Mouse (Mus musculus): ENCODE data around the gene Calcoco1.
A peak's percentile ranks its signal among the peaks of the same experiment; 100 is the strongest.
"Not testable (repeated sequence)": the region's sequence is repeated elsewhere in the genome, so short reads cannot be mapped to it uniquely, and the experiment has no call there.

Gene Calcoco1

GRCm38 (mm10) chr15:102683670-102684069 is 38.3 kb downstream of the Calcoco1 start:
- no peak for DNase-seq

GRCm38 (mm10) chr15:102676345-102676744 is 45.6 kb downstream of the Calcoco1 start:
- DNase-seq: no peak

- no peak for DNase-seq
Observed at GRCm38 (mm10) chr15:102673548-102673947, 48.4 kb downstream of the Calcoco1 start.

- DNase-seq: peak; percentile 4
Observed at GRCm38 (mm10) chr15:102672215-102673071, 49.5 kb downstream of the Calcoco1 start, which contains the start of gene Atp5g2. Gene Atp5g2, minus strand, starts transcription at chr15:102672352.

- DNase-seq: peak; percentile 60
Observed at GRCm38 (mm10) chr15:102671721-102672214, 50.2 kb downstream of the Calcoco1 start.

GRCm38 (mm10) chr15:102670767-102671575 is 51.0 kb downstream of the Calcoco1 start:
- DNase-seq: peak; percentile 98

- no peak for DNase-seq
Observed at GRCm38 (mm10) chr15:102670281-102670680, 51.7 kb downstream of the Calcoco1 start.

- no peak for DNase-seq
Observed at GRCm38 (mm10) chr15:102669571-102669970, 52.4 kb downstream of the Calcoco1 start.

- DNase-seq: peak; percentile 64
Observed at GRCm38 (mm10) chr15:102665494-102665893, 56.5 kb downstream of the Calcoco1 start.

GRCm38 (mm10) chr15:102663825-102664224 is 58.2 kb downstream of the Calcoco1 start:
- no peak for DNase-seq

GRCm38 (mm10) chr15:102662601-102663000 is 59.4 kb downstream of the Calcoco1 start:
- DNase-seq: not testable (repeated sequence)

GRCm38 (mm10) chr15:102657926-102658381 is 64.0 kb downstream of the Calcoco1 start:
- no peak for DNase-seq
